Mouse (Mus musculus): ENCODE results near the gene Dnmt3a. TPM values are rescaled to one million over a fixed set of nuclear protein-coding genes. Genes with fewer than 3 reads are reported as not detected.

Dnmt3a gene
- total and polyA plus RNA-seq, 3 experiments: 15.5 to 61.5 (median 23.4) TPM

GRCm38 (mm10) chr12:3868115-3868514 is 62.3 kb downstream of the Dnmt3a start:
- Histone ChIP-seq H3K79me2 (replicated peaks; ENCODE audit: control insufficient read depth, extremely low read depth, insufficient read depth, poor library complexity, severe bottlenecking) (no peaks in the 10 kb centered on the region), H3K27ac (ENCODE audit: insufficient read depth, low read depth) (no peak overlapping the region), H3K4me3 (replicated peaks in 1 of 3; ENCODE audit: low read depth in 2 of 3, low read length in 2 of 3, poor library complexity in 1 of 3) (no peak overlapping the region), H3K9ac (ENCODE audit: insufficient read depth, low read depth) (no peak overlapping the region), H3K27me3 (replicated peaks) (no peaks in the 10 kb centered on the region), H3K4me1 (ENCODE audit: control insufficient read depth in 1 of 2, insufficient read depth in 2 of 2) (peaks cover 22 to 57% of the 10 kb centered on the region in 2 experiments), H3K9me3 (replicated peaks; ENCODE audit: low read length) (no peaks in the 10 kb centered on the region), H3K4me2 (ENCODE audit: insufficient read depth, low read depth, poor library complexity, severe bottlenecking) (no peak overlapping the region), H3K36me3 (replicated peaks in 1 of 2; ENCODE audit: control insufficient read depth in 1 of 2, insufficient read depth in 1 of 2, low read length in 1 of 2) (peaks cover 29 to 59% of the 10 kb centered on the region in 2 experiments)
- DNase-seq (ENCODE audit: extremely low read depth): no peak
- dilution Hi-C loops (cut with MboI; ENCODE audit: extremely low pct_ligation_motif_present, extremely low pct_unique_long_range_greater_than_20kb, low sequenced_read_pairs) (no loop called here), in situ Hi-C loops (cut with MboI; ENCODE audit: low pct_ligation_motif_present, low pct_unique_long_range_greater_than_20kb, low sequenced_read_pairs) (no loop called here)
- no peak for TF ChIP-seq MXI1 (IDR thresholded peaks at IDR 0.05; ENCODE audit: low read depth, low read length)
- TF ChIP-seq JUND (conservative IDR thresholded peaks at IDR 0.05; ENCODE audit: low read depth, low read length): no peak
- no peak for TF ChIP-seq ZNF384 (IDR thresholded peaks at IDR 0.05; ENCODE audit: low read depth, low read length)

- no peak for DNase-seq (ENCODE audit: extremely low read depth)
- dilution Hi-C loops (cut with MboI; ENCODE audit: extremely low pct_ligation_motif_present, extremely low pct_unique_long_range_greater_than_20kb, low sequenced_read_pairs): no loop called here
- TF ChIP-seq ZC3H11A (IDR thresholded peaks at IDR 0.05; ENCODE audit: low read depth, low read length): no peak
- TF ChIP-seq GABPA (IDR thresholded peaks at IDR 0.05; ENCODE audit: insufficient replicate concordance, low read depth, low read length): no peak
- no peak for TF ChIP-seq UBTF (IDR thresholded peaks at IDR 0.05; ENCODE audit: low read depth, low read length)
- no peak for TF ChIP-seq KAT2A (IDR thresholded peaks at IDR 0.05; ENCODE audit: insufficient replicate concordance, low read length)
- no peak for TF ChIP-seq ELF1 (IDR thresholded peaks at IDR 0.05; ENCODE audit: low read depth, low read length)
- Histone ChIP-seq H3K79me2 (replicated peaks; ENCODE audit: control insufficient read depth, extremely low read depth, insufficient read depth, poor library complexity, severe bottlenecking) (no peaks in the 10 kb centered on the region), H3K9ac (ENCODE audit: insufficient read depth, low read depth) (no peak overlapping the region), H3K27ac (ENCODE audit: insufficient read depth, low read depth) (no peak overlapping the region), H3K9me3 (replicated peaks; ENCODE audit: low read length) (no peaks in the 10 kb centered on the region), H3K27me3 (replicated peaks) (no peaks in the 10 kb centered on the region), H3K4me2 (ENCODE audit: insufficient read depth, low read depth, poor library complexity, severe bottlenecking) (no peak overlapping the region), H3K4me1 (ENCODE audit: control insufficient read depth in 1 of 2, insufficient read depth in 2 of 2) (peaks cover 29 to 59% of the 10 kb centered on the region in 2 experiments), H3K4me3 (replicated peaks in 1 of 3; ENCODE audit: low read depth in 2 of 3, low read length in 2 of 3, poor library complexity in 1 of 3) (no peak overlapping the region), H3K36me3 (replicated peaks in 1 of 2; ENCODE audit: control insufficient read depth in 1 of 2, insufficient read depth in 1 of 2, low read length in 1 of 2) (peaks cover 34 to 56% of the 10 kb centered on the region in 2 experiments)
- in situ Hi-C loops (cut with MboI; ENCODE audit: low pct_ligation_motif_present, low pct_unique_long_range_greater_than_20kb, low sequenced_read_pairs): no loop called here
These were observed 63.1 kb downstream of the Dnmt3a start for GRCm38 (mm10) chr12:3868676-3869458.

- no peak for DNase-seq (ENCODE audit: extremely low read depth)
These were observed 64.2 kb downstream of the Dnmt3a start for GRCm38 (mm10) chr12:3870024-3870423.

More at GRCm38 (mm10) chr12:3870024-3870423, 64.2 kb downstream of the Dnmt3a start:
- peaks cover 31 to 66% of the 10 kb centered on the region in 2 experiments for H3K4me1 ChIP-seq (ENCODE audit: control insufficient read depth in 1 of 2, insufficient read depth in 2 of 2)
- H3K4me3 ChIP-seq (replicated peaks in 1 of 3; ENCODE audit: low read depth in 2 of 3, low read length in 2 of 3, poor library complexity in 1 of 3): no peak overlapping the region
- H3K36me3 ChIP-seq (replicated peaks in 1 of 2; ENCODE audit: control insufficient read depth in 1 of 2, insufficient read depth in 1 of 2, low read length in 1 of 2): peaks cover 35 to 47% of the 10 kb centered on the region in 2 experiments
- H3K9ac ChIP-seq (ENCODE audit: insufficient read depth, low read depth): no peak overlapping the region
- H3K79me2 ChIP-seq (replicated peaks; ENCODE audit: control insufficient read depth, extremely low read depth, insufficient read depth, poor library complexity, severe bottlenecking): no peaks in the 10 kb centered on the region
- H3K9me3 ChIP-seq (replicated peaks; ENCODE audit: low read length): no peaks in the 10 kb centered on the region
- TF ChIP-seq MEF2A (IDR thresholded peaks at IDR 0.05; ENCODE audit: borderline replicate concordance, low read depth, low read length): no peak
- TF ChIP-seq USF2 (conservative IDR thresholded peaks at IDR 0.05; ENCODE audit: low read depth, low read length): no peak
- no peak for TF ChIP-seq MAFK (IDR thresholded peaks at IDR 0.05; ENCODE audit: insufficient replicate concordance, low read length)
- no peak for TF ChIP-seq JUN (IDR thresholded peaks at IDR 0.05; ENCODE audit: insufficient read depth, low read depth, low read length)
- TF ChIP-seq BHLHE40 (IDR thresholded peaks at IDR 0.05; ENCODE audit: low read depth, low read length): no peak
- TF ChIP-seq POLR2AphosphoS2 (IDR thresholded peaks at IDR 0.05; ENCODE audit: low read depth, low read length): no peak
- no peak for TF ChIP-seq SIN3A (IDR thresholded peaks at IDR 0.05; ENCODE audit: low read length)
- no peak for TF ChIP-seq MAZ (IDR thresholded peaks at IDR 0.05; ENCODE audit: low read depth, low read length)
- TF ChIP-seq USF1 (IDR thresholded peaks at IDR 0.05; ENCODE audit: low read depth, low read length): no peak
- no peak for TF ChIP-seq ZNF384 (IDR thresholded peaks at IDR 0.05; ENCODE audit: low read depth, low read length)
- TF ChIP-seq MAX (IDR thresholded peaks at IDR 0.05; ENCODE audit: low read length): no peak
- TF ChIP-seq ZMIZ1 (IDR thresholded peaks at IDR 0.05; ENCODE audit: low read depth, low read length): no peak
- no peak for TF ChIP-seq CHD2 (IDR thresholded peaks at IDR 0.05; ENCODE audit: low read length)
- no peak for TF ChIP-seq SMC3 (IDR thresholded peaks at IDR 0.05; ENCODE audit: low read depth, low read length)
- TF ChIP-seq ZKSCAN1 (IDR thresholded peaks at IDR 0.05; ENCODE audit: borderline replicate concordance, low read depth, low read length): no peak
- in situ Hi-C loops (cut with MboI; ENCODE audit: low pct_ligation_motif_present, low pct_unique_long_range_greater_than_20kb, low sequenced_read_pairs) (no loop called here), dilution Hi-C loops (cut with MboI; ENCODE audit: extremely low pct_ligation_motif_present, extremely low pct_unique_long_range_greater_than_20kb, low sequenced_read_pairs) (no loop called here)
- H3K27me3 ChIP-seq (replicated peaks): no peaks in the 10 kb centered on the region
- H3K4me2 ChIP-seq (ENCODE audit: insufficient read depth, low read depth, poor library complexity, severe bottlenecking): no peak overlapping the region
- H3K27ac ChIP-seq (ENCODE audit: insufficient read depth, low read depth): no peak overlapping the region

All from CH12.LX (cell line).